Mouse (Mus musculus): ENCODE data around the gene Mospd3. TPM values are rescaled to one million over a fixed set of nuclear protein-coding genes. Genes with fewer than 3 reads are reported as not detected.

The Mospd3 gene
- total RNA-seq, 2 experiments from 2014 or later = 5.5 to 97.5 TPM

DNA sequence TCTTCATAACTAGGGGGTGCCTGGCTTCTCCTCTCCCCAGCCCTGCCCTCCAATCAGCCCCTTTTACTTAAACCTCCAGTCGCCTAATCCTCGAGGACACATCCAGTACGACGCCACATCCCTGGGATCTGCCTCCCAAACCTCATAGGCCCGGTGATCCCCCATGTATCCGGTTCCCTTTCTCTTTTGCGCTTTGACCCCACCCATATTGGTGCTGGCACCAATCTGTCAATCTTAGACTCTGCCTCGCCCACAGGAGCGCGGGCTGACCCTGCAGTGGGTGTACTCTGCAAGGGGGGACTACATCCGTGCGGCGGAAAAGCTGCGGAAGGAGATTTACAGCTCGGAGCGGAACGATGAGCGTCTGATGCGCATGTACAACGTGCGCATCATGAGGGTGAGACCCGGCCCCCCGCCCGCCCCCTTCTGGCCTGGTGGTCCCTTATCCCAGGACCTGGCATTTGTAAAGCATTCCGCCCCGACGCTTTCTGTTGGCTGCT, 17.1 kb downstream of the Mospd3 start:
- ATAC-seq (replicated peaks; ENCODE audit: poor library complexity) = no peak

DNA sequence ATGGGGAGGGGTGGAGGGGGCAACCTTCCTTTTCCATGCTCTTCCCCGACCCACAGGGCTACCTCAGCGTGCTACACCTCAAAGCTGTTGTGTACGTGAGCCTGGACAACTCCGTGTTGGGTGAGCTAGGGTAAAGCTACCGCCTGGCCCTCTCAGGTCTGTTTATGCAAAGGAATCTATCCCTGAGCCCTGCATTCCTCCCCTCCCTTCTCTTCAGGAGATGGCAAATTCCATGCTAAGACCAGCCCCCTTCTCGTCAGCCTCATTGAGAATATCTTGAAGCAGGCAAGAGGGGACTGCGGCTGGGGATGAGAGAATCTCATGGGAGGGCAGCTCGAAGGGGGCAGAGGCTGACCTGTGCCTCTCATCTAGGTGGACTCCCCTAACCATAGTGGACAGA, 18.2 kb downstream of the Mospd3 start:
- ATAC-seq (replicated peaks; ENCODE audit: poor library complexity) = no peak

DNA sequence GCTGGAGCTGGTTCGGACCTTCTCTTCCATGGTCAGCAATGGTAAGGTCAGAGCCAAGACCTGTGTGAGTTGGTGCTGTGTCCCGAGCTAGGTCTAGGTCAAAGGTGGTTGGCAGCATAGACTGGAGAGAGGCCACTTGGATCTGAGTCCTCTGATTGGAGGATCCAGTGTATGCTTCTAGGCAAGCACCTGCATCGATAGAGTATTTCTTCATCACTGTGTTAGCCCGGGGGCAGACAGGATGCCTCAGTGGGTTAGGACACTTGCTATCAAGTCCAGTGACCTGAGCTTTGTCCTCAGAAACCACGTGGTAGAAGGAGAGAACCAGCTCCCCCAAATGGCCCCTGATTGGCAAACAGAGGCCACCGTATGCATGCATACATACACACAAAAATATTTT, 20.6 kb downstream of the Mospd3 start:
- no peak for ATAC-seq (replicated peaks; ENCODE audit: poor library complexity)

DNA sequence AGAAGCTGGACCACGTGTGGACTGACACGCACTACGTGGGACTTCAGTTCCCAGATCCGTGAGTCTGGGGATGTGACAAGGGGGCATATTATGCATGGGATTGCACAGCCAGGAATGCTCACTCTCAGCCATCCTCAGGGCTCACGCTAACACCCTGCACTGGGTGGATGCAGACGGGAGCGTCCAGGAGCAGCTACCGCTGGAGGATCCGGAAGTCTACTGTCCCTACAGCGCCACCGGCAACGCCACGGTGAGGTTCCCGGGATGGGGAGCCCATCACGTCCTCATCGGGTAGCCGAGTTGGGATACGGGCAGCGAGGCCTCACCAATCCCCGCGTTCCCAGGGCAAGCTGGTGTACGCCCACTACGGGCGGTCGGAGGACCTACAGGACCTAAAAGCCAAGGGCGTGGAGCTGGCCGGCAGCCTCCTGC, 26.4 kb downstream of the Mospd3 start:
- no peak for ATAC-seq (replicated peaks; ENCODE audit: poor library complexity)

DNA sequence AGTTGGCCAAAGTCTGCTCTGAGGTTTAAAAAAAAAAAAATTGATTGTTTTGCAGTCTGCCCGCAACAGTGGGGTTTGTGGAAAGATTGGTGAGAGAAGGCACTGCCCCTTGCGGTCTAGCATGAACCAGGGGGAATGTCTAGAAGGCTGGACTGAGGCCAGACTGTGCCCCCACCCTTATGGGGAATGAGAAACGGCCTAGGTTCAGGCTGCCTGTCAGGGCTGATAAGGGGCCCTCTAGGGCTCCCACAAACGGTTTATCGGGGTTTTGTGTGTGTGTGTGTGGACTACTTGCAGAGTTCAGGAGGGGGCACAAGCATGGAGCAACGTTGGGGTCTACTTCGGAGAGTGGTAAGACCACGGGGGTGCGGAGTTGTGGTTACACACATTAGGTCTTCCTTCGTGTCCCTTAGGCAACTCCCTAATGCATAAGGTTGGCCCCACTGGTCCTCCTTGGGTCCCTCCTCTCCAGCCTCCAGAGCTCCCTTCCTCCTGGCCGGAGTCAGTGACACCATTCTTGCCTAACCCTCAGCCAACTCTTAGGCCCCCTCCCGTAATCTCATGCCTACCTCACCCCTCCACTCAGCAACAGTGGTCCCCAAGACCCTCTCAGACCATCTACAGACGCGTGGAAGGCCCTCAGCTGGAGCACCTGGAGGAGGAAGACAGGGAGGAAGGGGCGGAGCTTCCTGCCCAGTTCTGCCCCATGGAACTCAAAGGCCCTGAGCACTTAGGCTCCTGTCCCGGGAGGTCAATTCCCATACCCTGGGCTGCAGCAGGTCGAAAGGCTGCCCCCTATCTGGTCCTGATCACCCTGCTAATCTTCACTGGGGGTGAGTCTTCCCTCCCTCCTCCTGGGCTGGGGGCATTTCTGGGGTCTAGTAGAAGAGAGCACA, 29.9 kb downstream of the Mospd3 start:
- peak; percentile 76 for ATAC-seq (replicated peaks; ENCODE audit: poor library complexity)

DNA sequence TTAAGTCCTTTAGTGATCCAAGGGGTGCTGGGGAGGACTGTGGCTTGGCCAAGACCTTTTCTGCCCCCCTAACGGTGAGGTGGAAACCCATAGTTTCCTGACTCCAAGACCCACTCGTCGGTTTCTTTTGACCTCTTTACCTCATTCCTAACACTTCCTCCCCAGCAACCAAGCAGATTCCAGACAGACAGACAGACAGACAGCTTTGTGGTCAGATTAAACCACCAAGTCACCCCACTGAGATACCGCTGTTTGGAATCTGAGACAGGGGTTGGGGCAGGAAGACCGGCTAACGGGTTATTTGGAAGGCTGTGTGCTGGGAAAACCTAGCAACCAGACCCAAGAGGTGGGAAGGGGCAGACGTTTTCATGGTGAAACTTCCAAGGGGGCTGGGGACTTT, 30.7 kb downstream of the Mospd3 start:
- ATAC-seq (replicated peaks; ENCODE audit: poor library complexity) = peak; percentile 10

DNA sequence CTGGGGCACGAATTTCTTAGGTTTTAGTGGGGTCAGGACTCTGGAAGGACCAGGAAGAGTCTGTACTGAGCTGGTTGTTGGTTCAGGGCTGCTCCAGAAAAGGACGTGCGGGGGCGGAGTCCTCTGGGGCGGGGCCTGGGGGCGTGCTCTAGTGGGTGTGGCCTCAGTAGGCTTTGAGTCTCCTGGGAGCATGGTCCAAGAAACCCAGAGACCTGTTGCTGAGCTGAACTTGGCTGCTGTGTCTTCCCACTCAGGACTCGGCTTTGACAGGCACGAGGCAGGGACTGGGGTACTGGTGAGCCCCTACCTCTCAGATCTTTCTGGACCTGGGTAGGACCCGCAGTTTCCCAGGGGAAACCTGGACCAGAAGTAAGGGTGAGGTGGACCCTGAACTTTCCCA, 31.2 kb downstream of the Mospd3 start, which contains the start of gene Tfr2:
Tfr2 (plus strand) TSS at position 176 of the 400 bp plus-strand sequence.
- peak; percentile 78 for ATAC-seq (replicated peaks; ENCODE audit: poor library complexity)

DNA sequence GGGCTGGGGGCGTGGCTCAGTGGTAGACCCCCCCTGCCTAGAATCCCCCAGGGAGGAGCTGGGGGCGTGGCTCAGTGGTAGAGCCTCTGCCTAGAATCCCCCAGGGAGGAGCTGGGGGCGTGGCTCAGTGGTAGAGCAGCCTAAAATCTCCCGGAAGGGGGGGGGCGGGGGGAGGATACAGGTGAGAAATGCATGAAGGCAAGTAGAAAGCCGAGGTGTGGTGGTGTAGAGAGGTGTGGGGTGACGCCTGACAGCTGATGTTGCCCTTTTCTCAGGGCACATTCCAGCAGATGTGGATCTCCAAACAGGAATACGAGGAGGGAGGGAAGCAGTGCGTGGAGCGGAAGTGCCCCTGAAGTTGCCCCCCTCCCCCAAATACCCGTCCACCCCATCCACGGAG, 31.8 kb downstream of the Mospd3 start:
- no peak for ATAC-seq (replicated peaks; ENCODE audit: poor library complexity)

DNA sequence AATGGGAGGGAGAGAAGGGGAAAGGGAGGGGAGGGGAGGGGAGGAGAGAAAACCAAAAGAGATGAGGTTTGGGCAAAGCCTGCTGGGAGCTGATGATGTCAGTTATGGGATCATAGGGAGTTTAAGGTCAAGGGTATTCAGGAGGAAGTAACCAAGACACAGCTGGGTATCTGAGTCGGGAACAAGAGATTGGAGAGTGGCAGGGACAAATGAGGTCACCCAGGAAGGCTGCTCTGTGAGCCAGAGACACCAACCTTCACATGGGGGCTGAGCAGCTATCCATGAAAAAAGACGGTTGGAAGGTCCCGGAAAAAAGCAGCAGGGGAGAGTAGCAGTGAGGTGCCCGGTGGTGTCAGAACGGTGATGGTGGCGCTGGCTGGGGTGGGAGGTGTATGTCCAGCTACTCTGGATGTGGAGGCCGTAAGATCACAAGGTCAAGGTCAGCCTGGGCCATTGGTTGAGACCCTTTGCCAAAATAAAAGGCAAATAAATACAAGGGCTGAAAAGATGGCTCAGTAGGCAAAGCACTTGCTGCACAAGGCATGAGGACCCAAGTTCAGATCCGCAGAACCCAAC, 32.5 kb downstream of the Mospd3 start:
- no peak for ATAC-seq (replicated peaks; ENCODE audit: poor library complexity)

DNA sequence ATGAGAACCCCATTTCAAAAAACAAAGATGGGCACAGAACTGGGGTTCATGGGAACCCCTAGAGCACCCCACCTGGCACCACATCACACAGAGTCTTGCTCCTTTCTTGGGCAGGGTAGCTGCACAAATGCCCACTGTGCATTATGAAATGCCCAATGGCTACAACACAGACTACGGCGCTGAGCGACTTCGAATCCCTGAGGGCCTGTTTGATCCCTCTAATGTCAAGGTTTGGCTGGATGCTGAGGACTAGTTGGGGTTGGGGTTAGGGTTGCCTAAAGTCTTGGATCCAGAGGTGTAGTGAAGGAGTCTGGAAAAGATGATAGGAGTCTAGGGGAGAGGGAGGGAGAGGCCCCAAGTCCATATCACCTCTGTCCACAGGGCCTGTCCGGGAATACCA, 34.4 kb downstream of the Mospd3 start:
- no peak for ATAC-seq (replicated peaks; ENCODE audit: poor library complexity)

DNA sequence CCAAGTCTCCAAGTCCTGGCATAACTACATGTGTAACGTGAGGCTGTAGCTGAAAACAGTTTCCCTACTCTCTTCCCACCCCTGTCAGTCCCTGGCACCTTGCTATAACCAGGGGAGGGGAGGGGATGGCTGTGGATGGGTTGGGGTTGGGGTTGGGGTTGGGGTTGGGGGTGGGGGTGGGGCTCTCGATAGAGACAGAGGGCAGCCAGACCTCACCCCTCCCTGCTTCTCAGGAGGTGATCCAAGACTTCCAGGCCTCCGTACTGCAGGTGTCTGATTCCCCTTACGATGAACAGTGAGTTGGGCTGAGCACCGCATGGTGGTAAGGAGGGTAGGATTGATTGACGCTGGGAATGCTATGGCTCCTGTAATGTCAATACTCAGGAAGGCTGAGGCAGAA, 35.1 kb downstream of the Mospd3 start:
- no peak for ATAC-seq (replicated peaks; ENCODE audit: poor library complexity)

DNA sequence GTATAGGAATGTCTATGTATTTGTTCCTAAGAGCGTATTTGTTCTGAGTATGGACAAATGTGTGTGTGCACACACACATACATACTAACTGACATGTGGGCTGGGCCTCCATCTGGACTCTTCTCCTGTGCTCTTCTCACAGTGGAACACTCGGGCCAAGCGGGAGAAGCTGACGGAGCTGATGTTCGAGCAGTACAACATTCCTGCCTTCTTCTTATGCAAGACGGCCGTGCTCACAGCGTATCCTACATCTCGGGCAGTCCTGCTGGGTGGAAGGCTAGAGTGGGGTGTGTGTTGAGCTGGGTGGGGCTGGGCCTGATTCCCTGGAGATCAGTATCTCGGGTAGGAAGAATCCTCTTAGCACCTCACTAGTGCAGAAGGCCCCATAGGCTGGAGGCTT, 37.9 kb downstream of the Mospd3 start:
- ATAC-seq (replicated peaks; ENCODE audit: poor library complexity) = no peak

DNA sequence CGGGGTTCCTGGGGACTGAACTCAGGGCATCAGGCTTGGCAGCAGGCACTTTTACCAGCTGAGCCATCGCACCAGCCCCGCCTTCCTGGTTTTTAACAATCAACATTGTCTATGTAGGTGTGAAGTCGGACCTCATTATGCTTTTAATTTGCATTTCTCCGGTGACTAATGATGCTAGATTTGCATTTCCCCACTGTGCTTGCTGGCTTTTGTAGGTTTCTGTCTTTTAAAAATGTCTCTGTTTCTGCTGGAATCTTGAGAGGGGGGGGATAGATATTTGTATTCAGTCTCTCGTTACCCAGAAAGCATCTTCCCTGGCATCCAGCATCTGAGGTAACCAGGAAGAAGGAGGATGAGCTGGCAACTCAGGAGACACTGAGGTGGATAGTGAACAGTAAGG, 39.3 kb downstream of the Mospd3 start:
- no peak for ATAC-seq (replicated peaks; ENCODE audit: poor library complexity)

DNA sequence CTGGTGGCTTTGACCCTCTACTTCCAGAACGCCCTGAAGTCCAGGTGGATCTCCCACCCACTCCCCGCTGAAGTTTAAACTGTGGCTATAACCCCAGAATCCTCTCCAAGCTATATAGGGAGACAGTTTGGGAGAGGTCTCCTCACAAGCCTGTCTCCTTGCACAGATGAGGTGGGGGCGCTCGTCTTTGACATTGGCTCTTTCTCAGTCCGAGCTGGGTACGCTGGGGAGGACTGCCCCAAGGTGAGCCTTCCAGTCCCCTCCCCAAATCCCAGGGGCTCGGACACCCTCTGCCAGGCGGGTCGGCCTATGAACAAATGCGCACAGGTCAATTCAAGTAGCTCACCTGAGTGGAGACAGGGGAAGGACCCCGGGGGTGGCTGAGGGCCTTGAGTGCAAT, 47.0 kb downstream of the Mospd3 start:
- no peak for ATAC-seq (replicated peaks; ENCODE audit: poor library complexity)

DNA sequence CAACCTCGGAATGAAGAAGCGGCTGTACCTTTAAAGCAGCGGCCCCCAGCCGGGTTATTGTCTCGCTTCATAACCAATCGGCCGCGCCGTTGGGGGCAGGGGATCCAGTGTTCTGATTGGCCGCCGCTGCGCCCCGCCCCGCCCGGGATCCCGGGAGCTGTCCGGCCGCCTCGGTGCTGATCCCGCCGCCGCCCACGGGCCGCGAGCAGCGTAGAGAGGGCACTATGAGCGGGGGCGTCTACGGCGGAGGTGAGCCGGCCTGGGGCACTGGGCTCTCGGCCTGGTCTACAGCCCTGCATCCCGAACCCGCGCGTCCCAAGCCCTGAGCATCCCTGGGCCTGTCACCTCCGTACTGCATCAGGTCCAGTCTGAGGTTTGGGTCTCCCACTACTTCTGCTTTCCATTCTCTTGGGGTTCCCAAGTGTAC, 47.4 kb downstream of the Mospd3 start, which contains the start of gene Actl6b:
Actl6b (plus strand) TSS at position 107 of the 427 bp plus-strand sequence.
- peak; percentile 95 for ATAC-seq (replicated peaks; ENCODE audit: poor library complexity)

DNA sequence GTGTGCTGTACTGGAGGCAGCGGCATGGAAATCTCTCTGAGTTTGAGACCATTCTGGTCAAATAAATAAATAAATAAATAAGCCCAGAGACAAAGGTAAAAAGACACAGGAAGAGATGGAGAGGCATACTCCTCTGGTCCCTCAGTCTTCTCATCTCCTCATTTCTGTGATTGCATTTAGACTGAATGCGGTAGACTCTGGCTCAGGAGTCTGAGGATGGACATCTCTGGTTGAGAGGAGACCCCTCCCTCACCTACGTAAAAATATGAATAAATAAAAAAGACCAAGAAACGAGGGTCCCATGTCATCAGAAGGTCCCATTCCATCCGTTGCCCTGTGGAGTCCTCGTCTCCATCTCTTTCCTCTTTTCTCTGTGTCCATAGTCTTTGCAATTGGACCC, 47.9 kb downstream of the Mospd3 start:
- ATAC-seq (replicated peaks; ENCODE audit: poor library complexity) = no peak

DNA sequence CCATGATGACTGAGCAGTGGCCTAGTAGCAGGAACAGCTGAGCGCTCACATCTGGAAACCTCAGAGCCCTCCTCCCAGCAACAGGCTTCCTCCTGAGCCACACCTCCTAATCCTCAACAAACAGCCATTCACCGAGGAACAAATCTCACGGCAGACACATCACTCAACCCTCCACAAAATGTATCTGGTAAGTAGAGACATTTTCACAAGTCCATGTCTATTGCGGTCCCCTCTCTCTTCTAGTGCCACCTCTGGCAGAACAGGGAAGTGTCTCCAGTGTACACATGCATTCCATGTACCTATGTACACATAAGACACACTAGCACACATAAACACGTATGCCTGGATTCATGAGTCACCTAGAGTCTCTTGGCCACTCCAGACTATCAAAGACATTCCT, 49.7 kb downstream of the Mospd3 start:
- ATAC-seq (replicated peaks; ENCODE audit: poor library complexity) = peak; percentile 73

DNA sequence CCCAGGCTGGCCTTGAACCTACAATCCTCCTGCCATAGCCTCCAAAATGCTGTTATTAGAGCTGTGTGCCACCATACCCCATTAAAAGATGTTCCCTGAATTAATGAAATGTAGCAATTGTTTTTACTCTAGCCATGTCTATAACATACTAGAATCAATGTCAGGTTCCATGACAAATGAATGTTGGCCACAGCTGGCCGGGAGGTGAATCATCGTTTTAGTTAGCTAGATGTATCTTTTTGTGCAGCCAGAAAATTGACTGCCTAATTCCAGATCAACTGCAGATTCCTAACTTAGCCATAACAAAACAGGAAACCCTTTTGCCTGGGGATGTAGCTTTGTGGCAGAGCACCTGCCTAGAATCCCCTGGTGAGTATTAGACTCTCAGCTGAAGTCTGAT, 51.0 kb downstream of the Mospd3 start:
- ATAC-seq (replicated peaks; ENCODE audit: poor library complexity) = no peak
